Mouse (Mus musculus) megakaryocyte, adult 5-6 weeks (primary cell): ENCODE results near the gene Cct2. TPM values are rescaled to one million over a fixed set of nuclear protein-coding genes. Genes with fewer than 3 reads are reported as not detected.

Source experiments
- ATAC-seq: 2 replicates; pipeline ENCODE4 v1.8.0; 2016; ENCODE audit warnings: mild to moderate bottlenecking, inconsistent platforms; ENCODE audit not compliant: poor library complexity, severe bottlenecking
- total RNA-seq, 2 experiments: library from RNA; stranded (forward) in 1 of 2; stranded (reverse) in 1 of 2; fragments of 153-499, 151-499 nt in 1 of 2; fragments of 221-1000, 200-1000 nt in 1 of 2; gene quantifications; 2 replicates each; pipeline versions ENCODE4 v1.2.3 to v1.2.4; 2015 to 2017

The Cct2 gene
- total RNA-seq, 2 experiments from 2014 or later: 265 to 266 TPM

DNA sequence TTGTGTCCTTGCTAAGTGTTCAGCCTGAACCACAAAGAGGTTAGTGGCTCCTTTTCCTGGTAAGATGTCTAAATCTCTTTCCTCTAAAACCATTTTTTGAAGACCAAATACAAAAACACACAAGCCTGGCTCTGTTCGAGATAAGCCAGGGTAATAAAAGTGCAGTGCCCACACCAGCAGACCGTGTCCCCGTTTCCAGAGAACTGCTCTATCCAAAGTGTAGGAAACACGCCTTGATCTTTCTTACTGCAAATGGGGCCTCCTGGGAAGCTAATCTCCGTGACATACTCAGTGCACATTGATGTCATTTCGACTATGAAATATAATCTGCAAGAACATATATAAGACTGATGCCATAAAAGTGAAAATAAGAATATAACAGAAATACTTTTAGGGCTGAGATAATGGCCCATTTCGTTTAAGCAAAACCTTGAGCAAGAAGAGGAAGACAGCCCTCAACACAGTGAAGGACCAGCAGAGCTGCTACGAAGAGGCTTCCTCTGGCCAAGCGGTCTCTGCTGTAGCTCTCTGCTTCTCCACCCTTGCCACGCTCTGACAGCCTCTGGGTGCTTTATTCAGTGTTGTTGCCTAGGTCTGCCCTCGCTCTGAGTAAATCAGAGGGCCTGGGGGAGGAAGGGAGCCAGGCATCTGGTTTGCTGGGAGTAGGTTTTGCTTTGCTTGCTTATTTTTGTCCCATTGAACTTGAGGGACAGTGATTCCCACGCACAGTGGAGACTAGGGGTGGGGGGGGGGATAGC lies 57.7 kb downstream of the Cct2 start:
- no peak for ATAC-seq

GRCm38 (mm10) chr10:117004695-117005094 lies 58.9 kb downstream of the Cct2 start:
- ATAC-seq: no peak

Other genes starting within 250 kb of the Cct2 start
- gene Myrfl, start 166.9 kb downstream of the Cct2 start, total RNA-seq (2015): 0.09 TPM in 1 of 2 replicates, not detected in the other
- gene Myrfl, start 166.9 kb downstream of the Cct2 start, total RNA-seq (2017): not detected in 2 replicates
- gene Rab3ip, start 113.0 kb downstream of the Cct2 start, total RNA-seq (2015): 5.6 and 6.0 TPM in 2 replicates
- 8.2 and 14.5 TPM in 2 replicates for gene Rab3ip, start 113.0 kb downstream of the Cct2 start, total RNA-seq (2017)
- gene Gm10271, start 91.2 kb downstream of the Cct2 start, total RNA-seq (2015): not detected in 2 replicates
- gene Gm10271, start 91.2 kb downstream of the Cct2 start, total RNA-seq (2017): not detected in 2 replicates
- gene Best3, start 77.5 kb downstream of the Cct2 start, total RNA-seq (2015): not detected in 2 replicates
- gene Best3, start 77.5 kb downstream of the Cct2 start, total RNA-seq (2017): not detected in 2 replicates
- not detected in 2 replicates for gene Lrrc10, start 18.5 kb downstream of the Cct2 start, total RNA-seq (2015)
- gene Lrrc10, start 18.5 kb downstream of the Cct2 start, total RNA-seq (2017): not detected in 2 replicates
- gene Frs2, start 84.7 kb upstream of the Cct2 start, total RNA-seq (2015): 22.9 and 25.0 TPM in 2 replicates
- gene Frs2, start 84.7 kb upstream of the Cct2 start, total RNA-seq (2017): 9.8 and 10.5 TPM in 2 replicates
- gene Yeats4, start 160.7 kb upstream of the Cct2 start, total RNA-seq (2015): 73.3 and 84.2 TPM in 2 replicates
- gene Yeats4, start 160.7 kb upstream of the Cct2 start, total RNA-seq (2017): 96.5 and 100 TPM in 2 replicates
- not detected in 2 replicates for gene 9530003J23Rik, start 174.9 kb upstream of the Cct2 start, total RNA-seq (2015)
- gene 9530003J23Rik, start 174.9 kb upstream of the Cct2 start, total RNA-seq (2017): not detected in 2 replicates
- gene Lyz2, start 218.5 kb upstream of the Cct2 start, total RNA-seq (2015): 25,165 and 27,808 TPM in 2 replicates
- gene Lyz2, start 218.5 kb upstream of the Cct2 start, total RNA-seq (2017): 22,947 and 27,911 TPM in 2 replicates
- 10.3 and 15.7 TPM in 2 replicates for gene Lyz1, start 229.1 kb upstream of the Cct2 start, total RNA-seq (2015)
- 9.5 and 10.7 TPM in 2 replicates for gene Lyz1, start 229.1 kb upstream of the Cct2 start, total RNA-seq (2017)